Mouse (Mus musculus): ENCODE measurements around the gene Eml2. TPM values are rescaled to one million over a fixed set of nuclear protein-coding genes. Genes with fewer than 3 reads are reported as not detected.

The Eml2 gene
- total RNA-seq (2014; rRNA removed) (83.7 and 89.0 TPM in 2 replicates), polyA plus RNA-seq (2015; fragmentation: Nextera tagmentation; extraction: Ambion mirVana) (13.1 and 13.4 TPM in 2 replicates)

GRCm38 (mm10) chr7:19175708-19176515 lies at the start of gene Eml2:
TSS of gene Eml2 (plus strand) at chr7:19176421.
- Histone ChIP-seq H3K9me3 (ENCODE audit: low read length) (no peaks in the 10 kb centered on the region), H3K4me3 (ENCODE audit: low read depth, low read length) (peak within 1 kb of the TSS; percentile 74), H3K9ac (replicated peaks; ENCODE audit: low read length, poor library complexity, severe bottlenecking) (peak within 1 kb of the TSS; percentile 85), H3K36me3 (ENCODE audit: insufficient read depth, low read length) (no peaks in the 10 kb centered on the region), H3K27ac (ENCODE audit: low read depth, low read length) (peak within 1 kb of the TSS; percentile 63), H3K4me2 (ENCODE audit: low read depth, low read length, poor library complexity, severe bottlenecking) (peak within 1 kb of the TSS; percentile 88), H3K27me3 (ENCODE audit: insufficient read depth, low read length) (no peaks in the 10 kb centered on the region), H3K4me1 (ENCODE audit: insufficient read depth, low read length) (no peaks in the 10 kb centered on the region; the same call in 1 of the 2 replicates)
- DNase-seq (ENCODE audit: low spot score) (peak; percentile 95), ATAC-seq (ENCODE audit: low FRiP score) (peak; percentile 95)
- under 1% methylated on average over 30 of the region's 30 CpGs for WGBS
- no peak for TF ChIP-seq CTCF (IDR thresholded peaks at IDR 0.05)

- Histone ChIP-seq H3K27ac (ENCODE audit: low read depth, low read length) (no peak overlapping the region), H3K27me3 (ENCODE audit: insufficient read depth, low read length) (no peaks in the 10 kb centered on the region), H3K9ac (replicated peaks; ENCODE audit: low read length, poor library complexity, severe bottlenecking) (no peak overlapping the region), H3K9me3 (ENCODE audit: low read length) (no peaks in the 10 kb centered on the region), H3K36me3 (ENCODE audit: insufficient read depth, low read length) (no peaks in the 10 kb centered on the region), H3K4me2 (ENCODE audit: low read depth, low read length, poor library complexity, severe bottlenecking) (no peak overlapping the region), H3K4me1 (ENCODE audit: insufficient read depth, low read length) (no peaks in the 10 kb centered on the region), H3K4me3 (ENCODE audit: low read depth, low read length) (no peak overlapping the region)
- DNase-seq (ENCODE audit: low spot score) (no peak), ATAC-seq (ENCODE audit: low FRiP score) (no peak)
- 95% methylated on average over 5 of the region's 5 CpGs for WGBS
- no peak for TF ChIP-seq CTCF (IDR thresholded peaks at IDR 0.05)
Observed at GRCm38 (mm10) chr7:19127744-19128143, 48.5 kb upstream of the Eml2 start.

- no peaks in the 10 kb centered on the region for H3K27me3 ChIP-seq (ENCODE audit: insufficient read depth, low read length)
- ATAC-seq (ENCODE audit: low FRiP score) (no peak), DNase-seq (ENCODE audit: low spot score) (no peak)
- 97% methylated on average over 5 of the region's 5 CpGs for WGBS
- H3K9me3 ChIP-seq (ENCODE audit: low read length), result no peaks in the 10 kb centered on the region
- no peak overlapping the region for H3K4me2 ChIP-seq (ENCODE audit: low read depth, low read length, poor library complexity, severe bottlenecking)
- no peak overlapping the region for H3K4me3 ChIP-seq (ENCODE audit: low read depth, low read length)
- H3K27ac ChIP-seq (ENCODE audit: low read depth, low read length), result no peak overlapping the region
- H3K9ac ChIP-seq (replicated peaks; ENCODE audit: low read length, poor library complexity, severe bottlenecking), result no peak overlapping the region
- no peaks in the 10 kb centered on the region for H3K36me3 ChIP-seq (ENCODE audit: insufficient read depth, low read length)
- no peak for TF ChIP-seq CTCF (IDR thresholded peaks at IDR 0.05)
- H3K4me1 ChIP-seq (ENCODE audit: insufficient read depth, low read length), result no peaks in the 10 kb centered on the region
Observed at GRCm38 (mm10) chr7:19129396-19129795, 46.8 kb upstream of the Eml2 start.

GRCm38 (mm10) chr7:19130657-19131056 lies 45.6 kb upstream of the Eml2 start:
- TF ChIP-seq CTCF (IDR thresholded peaks at IDR 0.05), result peak; percentile 51
- no peaks in the 10 kb centered on the region for H3K27me3 ChIP-seq (ENCODE audit: insufficient read depth, low read length)
- DNase-seq (ENCODE audit: low spot score), result no peak
- peak overlapping the region; percentile 45 for H3K4me2 ChIP-seq (ENCODE audit: low read depth, low read length, poor library complexity, severe bottlenecking)
- peak overlapping the region; percentile 27; the same call in 1 of the 2 replicates for H3K4me3 ChIP-seq (ENCODE audit: low read depth, low read length)
- H3K27ac ChIP-seq (ENCODE audit: low read depth, low read length), result peak overlapping the region; percentile 90
- H3K4me1 ChIP-seq (ENCODE audit: insufficient read depth, low read length), result no peaks in the 10 kb centered on the region
- no peaks in the 10 kb centered on the region for H3K9me3 ChIP-seq (ENCODE audit: low read length)
- ATAC-seq (ENCODE audit: low FRiP score), result peak; percentile 14; the same call in 1 of the 2 replicates
- WGBS, result 34% methylated on average over 4 of the region's 4 CpGs
- peak overlapping the region; percentile 50 for H3K9ac ChIP-seq (replicated peaks; ENCODE audit: low read length, poor library complexity, severe bottlenecking)
- H3K36me3 ChIP-seq (ENCODE audit: insufficient read depth, low read length), result peaks cover 5% of the 10 kb centered on the region; the same call in 1 of the 2 replicates

- DNase-seq (ENCODE audit: low spot score) (peak; percentile 99), ATAC-seq (ENCODE audit: low FRiP score) (peak; percentile 98)
- no peaks in the 10 kb centered on the region for H3K27me3 ChIP-seq (ENCODE audit: insufficient read depth, low read length)
- H3K27ac ChIP-seq (ENCODE audit: low read depth, low read length), result peak overlapping the region; percentile 90
- H3K9me3 ChIP-seq (ENCODE audit: low read length), result no peaks in the 10 kb centered on the region
- peak overlapping the region; percentile 62 for H3K4me2 ChIP-seq (ENCODE audit: low read depth, low read length, poor library complexity, severe bottlenecking)
- TF ChIP-seq CTCF (IDR thresholded peaks at IDR 0.05), result peak; percentile 94
- peaks cover 13% of the 10 kb centered on the region; the same call in 1 of the 2 replicates for H3K36me3 ChIP-seq (ENCODE audit: insufficient read depth, low read length)
- WGBS, result under 1% methylated on average over 39 of the region's 39 CpGs
- H3K4me1 ChIP-seq (ENCODE audit: insufficient read depth, low read length), result no peaks in the 10 kb centered on the region
- H3K4me3 ChIP-seq (ENCODE audit: low read depth, low read length), result peak overlapping the region; percentile 39
- peak overlapping the region; percentile 50 for H3K9ac ChIP-seq (replicated peaks; ENCODE audit: low read length, poor library complexity, severe bottlenecking)
Observed at GRCm38 (mm10) chr7:19131324-19131848, 44.8 kb upstream of the Eml2 start.

- no peak overlapping the region for H3K9ac ChIP-seq (replicated peaks; ENCODE audit: low read length, poor library complexity, severe bottlenecking)
- H3K36me3 ChIP-seq (ENCODE audit: insufficient read depth, low read length), result peaks cover 44% of the 10 kb centered on the region
- no peak for ATAC-seq (ENCODE audit: low FRiP score)
- H3K4me1 ChIP-seq (ENCODE audit: insufficient read depth, low read length), result no peaks in the 10 kb centered on the region
- no peak for TF ChIP-seq CTCF (IDR thresholded peaks at IDR 0.05)
- no peak overlapping the region for H3K4me3 ChIP-seq (ENCODE audit: low read depth, low read length)
- H3K4me2 ChIP-seq (ENCODE audit: low read depth, low read length, poor library complexity, severe bottlenecking), result no peak overlapping the region
- WGBS, result 95% methylated on average over 13 of the region's 13 CpGs
- no peak overlapping the region for H3K27ac ChIP-seq (ENCODE audit: low read depth, low read length)
- no peak for DNase-seq (ENCODE audit: low spot score)
- H3K9me3 ChIP-seq (ENCODE audit: low read length), result no peaks in the 10 kb centered on the region
- no peaks in the 10 kb centered on the region for H3K27me3 ChIP-seq (ENCODE audit: insufficient read depth, low read length)
Observed at GRCm38 (mm10) chr7:19136168-19136567, 40.1 kb upstream of the Eml2 start.
